Mouse (Mus musculus) hindlimb bud, embryonic 11.5 days (tissue): ENCODE data around the gene Rassf1.

Experiments used
- DNase-seq: peaks from one replicate; pipeline ENCODE4 v3.0.0-alpha.2; 2012; ENCODE audit warnings: low read depth, low spot score; ENCODE audit errors: extremely low spot score

Gene Rassf1

DNA sequence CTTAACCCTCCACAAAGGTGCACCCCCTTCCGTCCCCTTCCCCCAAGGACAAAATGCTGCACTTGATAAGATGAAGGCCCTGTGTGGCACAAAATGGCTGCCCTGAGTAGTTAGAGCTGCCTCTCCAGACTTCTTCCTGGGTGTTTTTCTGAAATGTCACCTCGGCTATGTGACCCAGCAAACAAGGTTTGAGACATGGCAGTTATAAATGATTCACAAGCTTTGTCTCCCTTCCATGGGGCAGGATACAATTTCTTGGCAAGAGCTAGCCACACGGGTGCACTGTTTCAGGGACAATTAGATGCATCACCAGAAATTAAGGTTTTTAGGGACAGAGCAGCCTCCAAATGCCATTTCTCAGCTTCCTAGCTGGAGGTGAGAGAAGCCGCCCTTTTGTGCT lies 10.9 kb upstream of the Rassf1 start:
- no peak for DNase-seq

DNA sequence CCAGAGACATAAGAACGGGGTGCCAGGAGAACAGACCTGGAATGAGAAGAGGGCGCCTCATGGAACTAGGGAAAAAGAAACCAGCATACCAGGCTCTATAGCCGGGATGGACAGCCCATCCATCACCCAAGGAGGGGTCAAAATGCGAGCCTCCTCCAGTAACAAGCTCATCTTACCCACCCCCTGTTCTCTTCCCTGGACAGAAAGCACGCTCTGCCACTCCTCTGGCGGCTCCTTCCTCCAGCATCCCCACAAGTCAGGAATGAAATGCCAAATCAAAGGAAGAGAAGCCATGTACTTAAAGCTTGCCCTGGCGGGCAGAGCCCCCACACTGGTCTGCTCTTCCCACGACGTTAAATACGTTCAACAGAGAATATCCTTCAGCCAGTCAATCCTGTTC lies 10.3 kb upstream of the Rassf1 start:
- no peak for DNase-seq

DNA sequence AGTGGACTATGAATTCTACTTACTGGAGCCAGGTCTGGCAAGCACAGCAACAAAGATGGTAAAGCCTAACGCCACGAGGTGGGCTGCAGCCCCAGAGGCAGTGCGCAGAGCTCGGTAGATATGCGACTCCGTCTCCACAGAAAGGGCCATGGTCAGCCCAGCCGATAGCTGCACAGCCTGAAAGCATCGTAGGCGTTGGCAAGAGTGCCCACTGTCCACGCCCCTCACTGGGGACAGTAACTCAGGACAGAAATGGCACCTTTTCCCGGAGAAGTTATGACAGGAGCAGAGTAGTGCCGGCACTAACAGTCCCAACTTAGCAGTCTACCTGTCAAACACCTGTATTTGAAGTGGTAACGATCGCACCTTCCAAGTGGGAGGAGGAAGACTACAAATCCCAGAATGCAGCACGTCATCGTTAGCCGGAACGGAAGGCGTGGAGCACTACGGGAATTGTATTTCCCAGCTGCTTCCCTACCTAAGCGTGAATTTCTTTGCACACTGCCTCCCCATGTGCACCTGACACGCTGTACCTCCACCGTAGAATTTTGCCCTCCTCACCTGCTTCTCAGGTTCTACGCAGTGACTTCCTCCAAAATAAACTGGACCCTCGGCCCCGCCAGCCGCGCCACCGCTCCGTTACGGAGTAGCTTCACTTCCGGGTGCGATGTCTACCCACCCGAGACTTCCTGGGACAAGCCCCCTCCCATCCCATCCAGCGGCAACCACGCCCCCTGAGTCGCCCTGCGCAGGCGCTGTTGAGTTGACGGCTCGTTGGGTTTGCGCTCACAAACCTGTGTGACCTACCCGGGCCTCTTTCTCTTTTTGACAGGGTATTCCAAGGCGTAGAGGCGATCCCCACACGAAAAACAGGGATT lies 9.6 kb upstream of the Rassf1 start, which contains the start of the genes Cyb561d2 and Nprl2:
TSS of gene Cyb561d2 (minus strand) at position 720 of the 878 bp plus-strand sequence.
TSS of gene Nprl2 (plus strand) at position 753 of the 878 bp plus-strand sequence.
- no peak for DNase-seq

DNA sequence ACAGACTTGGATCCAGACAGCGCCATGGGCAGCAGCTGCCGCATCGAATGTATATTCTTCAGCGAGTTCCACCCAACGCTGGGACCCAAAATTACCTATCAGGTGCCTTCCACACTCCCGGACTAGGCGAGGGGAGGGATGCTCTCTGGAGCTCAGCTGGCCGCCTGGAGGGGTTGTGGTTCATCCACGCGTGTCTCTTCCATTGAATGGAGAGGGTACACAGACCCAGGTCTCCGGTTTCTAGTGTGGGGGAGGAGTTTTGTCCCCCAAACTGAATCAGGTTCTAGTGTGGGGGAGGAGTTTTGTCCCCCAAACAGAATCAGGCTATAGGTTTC lies 9.0 kb upstream of the Rassf1 start:
- DNase-seq, result no peak

DNA sequence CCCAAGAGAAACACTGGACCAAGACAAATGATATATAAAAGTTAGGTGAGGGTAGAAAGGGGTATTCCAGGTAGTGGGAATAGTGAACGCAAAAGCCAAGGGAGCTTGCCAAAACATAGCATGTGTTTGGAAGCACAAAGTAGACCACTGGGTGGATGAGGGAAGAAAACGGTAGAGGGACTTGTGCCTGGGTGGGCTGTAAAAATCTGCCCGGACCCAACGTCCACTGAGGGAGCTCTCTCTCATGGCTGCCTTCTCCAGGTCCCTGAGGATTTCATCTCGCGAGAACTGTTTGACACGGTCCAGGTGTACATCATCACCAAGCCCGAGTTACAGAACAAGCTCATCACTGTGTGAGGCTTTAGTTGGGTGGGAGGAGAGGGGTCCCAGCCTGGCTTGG lies 8.6 kb upstream of the Rassf1 start:
- no peak for DNase-seq

DNA sequence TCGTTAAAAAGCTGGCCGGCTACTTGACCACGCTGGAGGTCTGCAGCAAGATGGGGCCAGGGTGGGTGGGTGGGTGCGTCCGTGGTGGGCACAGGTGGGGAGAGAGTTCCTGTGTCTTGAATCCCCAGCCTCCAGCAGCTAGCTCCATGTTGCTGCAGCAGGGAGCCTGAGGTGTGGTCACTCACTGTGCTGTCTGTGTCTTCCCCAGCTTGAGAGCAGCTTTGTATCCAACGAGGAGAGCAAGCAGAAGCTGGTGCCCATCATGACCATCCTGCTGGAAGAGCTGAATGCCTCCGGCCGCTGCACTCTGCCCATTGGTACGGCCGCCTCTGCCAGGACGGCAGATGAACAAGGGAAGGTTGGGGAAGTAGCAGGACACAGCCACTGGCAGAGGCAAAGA lies 8.1 kb upstream of the Rassf1 start:
- no peak for DNase-seq

DNA sequence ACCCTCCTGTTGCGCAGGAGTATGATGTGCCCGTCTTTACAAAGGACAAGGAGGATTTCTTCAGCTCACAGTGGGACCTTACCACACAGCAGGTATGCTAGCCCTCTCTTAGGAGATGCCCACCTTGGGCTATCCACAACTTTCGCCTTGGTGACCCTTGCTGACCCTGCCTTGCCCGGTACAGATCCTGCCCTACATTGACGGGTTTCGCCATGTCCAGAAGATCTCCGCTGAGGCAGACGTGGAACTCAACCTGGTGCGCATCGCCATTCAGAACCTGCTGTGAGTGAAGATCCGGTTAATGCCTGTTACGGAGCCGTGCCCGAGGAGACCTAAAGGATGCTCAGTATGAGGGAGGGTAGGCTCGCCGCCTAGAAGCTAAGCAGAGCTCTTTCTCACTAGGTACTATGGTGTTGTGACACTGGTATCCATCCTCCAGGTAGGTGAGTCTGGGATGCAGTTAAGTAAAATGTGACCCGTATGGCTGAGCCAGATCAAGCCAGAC lies 7.1 kb upstream of the Rassf1 start:
- no peak for DNase-seq

DNA sequence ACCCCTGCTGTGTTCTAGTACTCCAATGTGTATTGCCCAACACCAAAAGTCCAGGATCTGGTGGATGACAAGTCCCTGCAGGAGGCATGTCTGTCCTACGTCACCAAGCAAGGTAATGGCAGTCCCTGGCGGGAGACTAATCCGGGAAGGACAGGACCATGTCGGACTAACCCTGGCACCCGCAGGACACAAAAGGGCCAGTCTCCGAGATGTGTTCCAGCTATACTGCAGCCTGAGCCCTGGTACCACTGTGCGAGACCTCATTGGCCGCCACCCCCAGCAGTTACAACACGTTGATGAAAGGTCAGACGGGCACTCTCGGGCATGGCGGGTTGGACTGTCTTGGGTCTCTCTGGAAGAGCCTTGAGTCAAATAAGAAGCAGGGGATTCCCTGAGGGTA lies 6.6 kb upstream of the Rassf1 start:
- no peak for DNase-seq

DNA sequence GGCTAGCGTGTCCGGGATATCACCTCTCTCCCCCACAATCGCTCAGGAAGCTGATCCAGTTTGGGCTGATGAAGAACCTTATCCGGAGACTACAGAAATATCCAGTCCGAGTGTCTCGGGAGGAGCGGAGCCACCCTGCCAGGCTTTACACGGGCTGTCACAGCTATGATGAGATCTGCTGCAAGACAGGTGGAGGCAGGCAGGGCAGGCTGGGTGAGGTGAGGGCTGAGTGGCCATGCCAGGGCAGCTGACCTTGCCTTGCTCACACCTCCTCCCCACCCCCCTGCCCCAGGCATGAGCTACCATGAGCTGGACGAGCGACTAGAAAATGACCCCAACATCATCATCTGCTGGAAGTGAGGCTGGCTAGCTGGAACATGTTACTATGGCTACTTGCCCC lies 6.2 kb upstream of the Rassf1 start:
- DNase-seq, result no peak

DNA sequence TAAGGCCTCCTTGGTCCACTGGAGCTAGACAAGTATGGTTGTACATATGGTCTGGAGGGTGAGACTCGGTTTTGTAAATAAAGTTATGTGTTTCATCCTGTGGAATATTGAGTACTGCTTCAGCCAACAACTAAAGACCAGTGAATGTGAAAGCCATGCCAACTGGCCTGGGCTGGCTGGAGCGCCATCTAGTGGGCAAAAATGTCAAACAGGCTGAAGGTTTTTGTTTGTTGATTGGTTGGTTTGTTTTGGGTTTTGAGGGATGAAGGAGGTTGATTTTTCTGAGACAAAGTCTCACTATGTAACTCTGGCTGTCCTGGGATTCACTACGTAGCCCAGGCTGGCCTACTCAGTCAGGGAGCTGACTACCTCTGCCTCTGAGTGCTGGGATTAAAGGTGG lies 5.8 kb upstream of the Rassf1 start:
- DNase-seq, result no peak

DNA sequence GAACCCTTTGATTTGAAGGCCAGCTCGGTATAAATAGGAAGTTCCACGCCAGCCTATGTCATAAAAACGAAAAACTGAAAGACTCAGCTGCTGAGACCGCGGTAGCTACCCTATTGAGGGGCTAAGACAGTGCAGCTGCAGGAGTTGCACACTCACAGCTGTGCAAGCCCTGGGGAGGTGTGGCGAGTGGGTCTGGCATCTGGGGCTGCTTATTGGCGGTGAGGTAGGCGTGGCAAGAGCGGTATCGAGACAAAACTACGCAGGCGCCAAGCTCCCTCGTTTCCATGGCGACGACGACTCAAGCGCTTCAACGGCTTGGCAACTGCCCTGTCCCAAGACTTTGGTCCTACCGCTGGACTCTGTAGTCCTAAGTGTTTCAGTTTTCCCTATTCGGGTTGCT lies 4.3 kb upstream of the Rassf1 start, which contains the start of gene Zmynd10:
TSS of gene Zmynd10 (plus strand) at position 273 of the 400 bp plus-strand sequence.
- DNase-seq, result no peak

DNA sequence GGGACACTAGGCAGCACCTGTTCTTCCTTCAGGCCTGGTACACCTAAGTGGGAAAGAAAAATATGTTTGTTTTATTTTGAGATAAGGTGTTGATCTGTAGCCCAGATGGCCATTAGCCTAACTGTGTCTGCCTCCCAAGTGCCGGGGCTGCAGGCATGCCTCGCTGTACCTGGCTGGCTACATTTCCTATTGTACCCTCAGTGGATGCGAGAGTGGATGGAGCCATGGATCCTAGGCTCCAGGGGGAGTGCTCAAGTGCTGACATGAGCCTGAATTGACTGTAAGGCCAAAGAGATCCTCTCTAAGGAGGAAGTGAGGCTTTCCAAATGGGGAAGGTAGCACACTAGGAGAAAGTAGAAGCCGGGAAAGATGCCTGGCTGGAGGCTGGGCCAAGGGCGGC lies 3.4 kb upstream of the Rassf1 start:
- DNase-seq, result no peak

DNA sequence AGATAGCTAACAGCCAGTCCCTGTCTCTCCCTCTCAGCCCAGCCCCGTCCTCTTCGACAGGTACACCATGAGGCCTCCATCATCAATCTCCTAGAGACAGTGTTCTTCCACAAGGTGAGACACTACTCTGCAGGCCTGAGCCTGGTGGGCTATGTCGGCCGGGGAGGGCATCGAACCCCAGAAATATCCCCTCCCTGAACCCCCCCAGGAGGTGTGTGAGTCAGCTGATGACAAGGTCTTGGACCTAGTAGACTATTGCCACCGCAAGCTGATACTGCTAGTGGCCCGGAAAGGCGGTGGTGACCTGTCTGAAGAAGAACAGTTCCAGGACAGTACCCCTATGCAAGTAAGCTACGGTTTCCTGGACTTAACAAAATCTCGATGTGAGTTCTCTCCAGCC lies 2.5 kb upstream of the Rassf1 start:
- DNase-seq, result no peak

DNA sequence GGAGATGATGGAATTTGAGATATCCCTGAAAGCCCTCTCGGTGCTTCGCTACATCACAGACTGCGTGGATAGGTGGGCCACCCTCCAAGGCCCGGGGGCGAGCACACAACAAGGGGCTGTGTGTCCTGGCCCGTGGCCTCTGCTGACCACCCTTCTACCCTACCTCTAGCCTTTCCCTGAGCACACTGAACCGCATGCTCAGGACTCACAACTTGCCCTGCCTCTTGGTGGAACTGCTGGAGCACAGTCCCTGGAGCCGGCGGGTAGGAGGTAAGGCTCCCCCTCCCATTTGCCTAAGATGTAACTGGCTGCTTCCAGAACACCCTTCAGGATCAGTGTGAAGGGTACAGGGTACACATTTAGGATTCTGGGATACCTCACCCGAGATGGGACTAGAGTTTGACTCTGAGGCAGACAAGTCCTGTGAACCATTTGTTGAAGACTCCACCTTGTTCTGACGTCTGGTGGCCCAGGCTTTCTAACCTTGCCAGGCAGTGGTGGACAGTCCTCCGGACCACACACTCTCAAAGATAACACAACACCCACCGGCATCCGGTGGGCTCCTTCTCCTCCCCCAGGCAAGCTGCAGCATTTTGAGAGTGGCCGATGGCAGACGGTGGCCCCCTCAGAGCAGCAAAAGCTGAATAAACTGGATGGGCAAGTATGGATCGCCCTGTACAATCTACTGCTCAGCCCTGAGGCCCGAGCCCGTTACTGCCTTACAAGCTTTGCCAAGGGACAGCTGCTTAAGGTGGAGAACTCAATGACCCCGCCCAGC lies 1.9 kb upstream of the Rassf1 start:
- DNase-seq, result no peak

DNA sequence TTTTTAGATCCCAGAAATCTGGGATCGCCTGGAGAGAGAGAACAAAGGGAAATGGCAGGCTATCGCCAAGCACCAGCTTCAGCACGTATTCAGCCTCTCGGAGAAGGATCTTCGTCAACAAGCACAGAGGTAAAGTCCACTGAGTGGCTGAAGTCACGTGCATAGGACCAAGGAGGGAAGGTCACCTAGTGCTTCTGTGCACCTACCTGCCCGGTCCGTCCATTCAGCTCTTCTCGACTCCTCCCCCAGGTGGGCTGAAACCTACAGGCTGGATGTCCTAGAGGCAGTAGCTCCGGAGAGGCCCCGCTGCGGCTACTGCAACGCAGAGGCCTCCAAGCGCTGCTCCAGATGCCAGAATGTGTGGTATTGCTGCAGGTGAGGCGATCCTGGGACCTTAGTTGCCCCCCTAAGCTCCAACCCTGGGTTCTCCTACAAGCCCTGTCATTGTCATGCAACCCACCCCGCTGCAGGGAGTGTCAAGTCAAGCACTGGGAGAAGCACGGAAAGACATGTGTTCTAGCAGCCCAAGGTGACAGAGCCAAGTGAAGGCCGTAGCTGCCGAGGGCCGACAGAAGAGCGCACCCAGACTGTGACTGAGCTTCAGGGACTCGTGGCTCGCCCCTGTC lies 751 bp upstream of the Rassf1 start:
- DNase-seq, result no peak

DNA sequence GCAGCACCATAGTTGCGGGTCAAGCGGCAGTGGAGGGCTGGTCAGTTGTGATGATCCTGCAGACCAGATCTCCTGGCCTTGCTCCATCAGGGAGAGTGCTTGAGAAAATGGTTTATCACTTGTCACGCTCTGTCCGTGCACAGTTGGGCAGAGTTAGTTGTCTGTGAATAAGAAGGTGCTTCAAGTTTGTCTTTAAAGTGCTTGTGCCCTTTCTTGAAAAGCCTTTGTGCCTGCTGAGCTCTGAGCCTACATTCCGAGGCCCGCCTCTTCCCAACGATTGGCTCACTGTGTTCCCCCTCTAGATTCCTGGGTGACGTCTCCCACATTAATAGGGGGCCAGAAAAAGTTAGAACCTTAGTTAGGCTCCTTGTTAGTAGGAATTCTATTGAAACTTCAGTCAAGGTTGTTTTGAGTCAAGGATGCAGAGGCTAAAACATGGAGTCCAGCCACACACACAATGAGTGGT lies 568 bp downstream of the Rassf1 start:
- DNase-seq, result no peak

DNA sequence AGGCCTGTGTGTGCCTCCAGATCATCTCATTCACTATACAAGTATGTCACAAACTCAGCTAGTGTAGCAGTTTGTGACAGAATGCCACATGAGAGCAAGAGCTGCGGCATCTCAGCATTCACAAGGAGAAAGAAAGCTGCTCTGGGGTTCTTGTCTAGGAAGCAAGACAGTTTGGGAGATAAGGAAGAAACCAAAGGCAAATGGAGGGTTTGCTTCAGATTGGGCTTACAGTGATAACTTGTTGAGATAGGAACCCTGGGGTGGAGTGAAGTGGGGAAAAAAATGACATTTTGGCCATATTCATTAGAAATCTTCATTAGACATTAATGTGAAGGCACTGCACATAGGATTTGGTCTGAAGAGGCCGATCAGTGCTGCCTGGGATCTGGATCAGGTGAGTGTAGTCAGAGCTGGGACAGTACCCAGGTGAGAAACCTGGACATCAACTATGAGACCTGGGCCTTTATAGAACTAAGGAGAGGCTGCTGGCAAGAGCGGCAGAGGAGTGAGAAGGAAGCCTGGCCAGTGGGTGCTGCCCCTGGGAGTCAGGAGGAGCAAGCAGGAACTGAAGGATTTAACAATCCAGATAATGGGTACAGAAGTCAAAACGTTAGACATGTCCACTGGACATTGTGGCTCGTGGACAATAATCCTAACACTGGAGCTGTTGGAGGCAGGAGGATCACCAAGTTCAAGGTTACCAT lies 1.5 kb downstream of the Rassf1 start:
- DNase-seq, result no peak

DNA sequence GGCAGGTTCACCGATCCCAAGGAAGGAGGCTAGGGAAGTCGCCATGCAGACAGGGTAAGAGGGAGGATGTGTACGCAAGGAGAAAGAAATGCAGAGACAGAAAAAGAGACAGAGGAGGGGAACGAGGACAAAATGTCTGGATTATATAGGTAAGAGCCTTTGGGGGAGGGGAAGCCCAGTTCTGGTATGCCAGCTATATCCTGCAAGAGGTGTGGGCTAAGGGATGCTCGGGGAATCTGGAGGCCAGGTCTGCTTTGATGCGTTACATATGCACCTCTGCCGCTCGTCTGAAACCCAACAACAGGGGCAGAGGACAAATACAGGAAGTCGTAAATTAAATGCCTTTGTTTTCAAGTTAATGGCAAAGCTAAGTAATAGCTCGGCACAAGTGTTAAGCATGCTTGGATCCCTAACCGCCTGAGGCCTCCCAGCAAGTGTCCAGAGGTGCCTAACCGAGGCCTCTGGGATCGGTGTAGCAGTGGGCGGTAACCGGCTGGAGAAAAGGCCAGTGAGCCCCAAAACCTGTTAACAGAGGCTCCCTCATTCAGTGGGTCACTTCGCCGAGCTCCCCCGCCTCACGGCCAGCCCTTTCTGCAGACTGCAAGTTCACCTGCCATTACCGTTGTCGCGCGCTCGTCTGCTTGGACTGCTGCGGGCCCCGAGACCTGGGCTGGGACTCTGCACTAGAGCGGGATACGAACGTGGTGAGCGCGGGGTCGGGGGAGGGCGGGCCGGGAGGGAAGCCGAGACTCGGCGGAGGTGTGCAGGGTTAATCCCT lies 2.4 kb downstream of the Rassf1 start:
- no peak for DNase-seq

DNA sequence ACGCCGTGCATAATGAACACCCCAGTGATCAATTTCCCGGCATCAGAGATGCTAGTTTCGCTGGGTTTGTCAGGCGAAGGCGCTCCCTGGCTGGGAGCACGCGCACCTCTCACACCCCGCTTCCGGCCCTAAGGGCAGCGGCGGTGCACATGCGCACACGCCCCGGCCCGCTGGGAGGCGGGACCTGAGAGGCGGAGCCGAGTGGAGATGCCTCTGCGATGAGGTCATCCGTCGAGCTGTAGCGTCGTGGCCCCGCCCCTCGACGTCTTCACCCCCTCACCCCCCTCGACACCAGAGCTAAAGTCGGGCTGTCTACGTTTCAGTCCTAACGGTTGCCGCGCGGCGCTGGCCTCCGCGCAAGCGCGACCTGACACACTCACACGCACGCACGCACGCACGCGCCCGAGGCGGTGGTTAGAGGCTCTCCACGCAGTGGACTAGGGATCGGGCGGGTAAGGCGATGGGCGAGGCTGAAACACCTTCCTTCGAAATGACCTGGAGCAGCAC lies 3.0 kb downstream of the Rassf1 start:
- DNase-seq, result no peak

DNA sequence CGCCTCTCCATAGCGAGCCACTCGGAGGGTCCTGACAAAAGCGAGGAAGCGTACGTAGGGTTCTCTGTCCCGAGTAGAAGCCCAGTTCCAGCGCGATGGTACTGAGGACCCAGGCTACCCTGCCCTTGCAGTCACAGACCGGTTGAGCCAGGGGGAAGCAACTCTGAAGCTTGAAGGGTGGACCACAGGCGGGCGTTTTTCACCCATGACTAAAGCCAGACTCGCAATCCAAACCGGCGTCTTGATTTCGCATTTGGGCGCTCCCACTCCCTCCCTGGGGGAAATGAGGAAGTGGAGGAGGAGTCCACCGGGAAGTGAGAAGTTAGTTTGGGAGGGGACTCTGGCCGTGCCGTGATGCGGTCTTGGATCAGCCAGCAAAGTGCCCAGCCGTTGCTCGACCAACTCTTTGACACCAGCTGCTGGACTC lies 3.7 kb downstream of the Rassf1 start:
- no peak for DNase-seq
